Mouse (Mus musculus): ENCODE data around the gene Samd4.

DNA sequence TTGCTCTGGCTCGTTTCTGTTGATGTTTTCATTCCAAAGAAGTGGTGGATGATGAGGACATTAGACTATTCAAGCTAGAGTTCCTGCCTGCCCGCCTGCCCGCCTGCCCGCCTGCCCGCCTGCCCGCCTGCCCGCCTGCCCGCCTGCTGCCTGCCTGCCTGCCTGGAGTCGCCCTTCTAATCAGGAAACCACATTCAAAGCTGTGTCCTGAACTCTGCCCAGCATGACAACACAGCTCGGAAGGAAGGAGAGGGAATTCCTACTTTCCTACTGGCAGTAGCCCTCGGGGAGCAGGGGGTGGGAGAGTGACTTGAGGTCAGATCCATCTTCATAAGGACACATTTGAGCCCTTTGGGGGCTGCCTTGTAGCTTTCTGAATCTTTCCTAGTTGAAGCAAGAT lies 85.4 kb downstream of the Samd4 start:
- TF ChIP-seq CTCF (IDR thresholded peaks at IDR 0.05; ENCODE audit: low read depth, low read length) (no peak), GATA1 (IDR thresholded peaks at IDR 0.05; ENCODE audit: borderline replicate concordance, low read length) (no peak), POLR2AphosphoS5 (IDR thresholded peaks at IDR 0.05; ENCODE audit: insufficient replicate concordance, low read depth, low read length) (no peak)

Data from G1E (cell line).